Mouse (Mus musculus): ENCODE data around the gene Smarca4.

GRCm38 (mm10) chr9:21609861-21610260 lies 6.1 kb upstream of the Smarca4 start:
- no peak for TF ChIP-seq CTCF (IDR thresholded peaks at IDR 0.05; ENCODE audit: extremely low read depth, insufficient read depth, low read length)
- no peak for TF ChIP-seq POLR2A (IDR thresholded peaks at IDR 0.05; ENCODE audit: extremely low read depth, insufficient read depth, low read length)
